Mouse (Mus musculus): ENCODE measurements around the gene Hs2st1.

The Hs2st1 gene

DNA sequence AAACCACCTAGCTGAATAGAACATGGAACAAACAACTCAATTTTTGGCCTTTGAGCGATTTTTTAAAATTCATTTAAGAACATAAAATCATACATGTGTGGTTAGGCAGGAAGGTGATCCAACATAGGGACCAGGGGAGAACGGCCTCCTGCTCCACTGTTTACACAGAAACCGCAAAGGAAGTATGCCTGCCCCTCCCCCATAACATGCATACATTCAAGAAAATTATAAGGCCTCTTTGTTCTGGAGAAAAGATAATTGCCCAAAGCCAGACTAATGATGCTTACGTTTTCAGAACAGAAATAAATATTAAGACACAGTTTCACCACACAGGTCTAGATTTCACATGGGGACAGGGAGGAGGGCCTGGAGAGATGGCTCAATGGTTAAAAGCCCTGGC is 18.6 kb downstream of the Hs2st1 start:
- DNase-seq (ENCODE audit: low spot score), result no peak

DNA sequence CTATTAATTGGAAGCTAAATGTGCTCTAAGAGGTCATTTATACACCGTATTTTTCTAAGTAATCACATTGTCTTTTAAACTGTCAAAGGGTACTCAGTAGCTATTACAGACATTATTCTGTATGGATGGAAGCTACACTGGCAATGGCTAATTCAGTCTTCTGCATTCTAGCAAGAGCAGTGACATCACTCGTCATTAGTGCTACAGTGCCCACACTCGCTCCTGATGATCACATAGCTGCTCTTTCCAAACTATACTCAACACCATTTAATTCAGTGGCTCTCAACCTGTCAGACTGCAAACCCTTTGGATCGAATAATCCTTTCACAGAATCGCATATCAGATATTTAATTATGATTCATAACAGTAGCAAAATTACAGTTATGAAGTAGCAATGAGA is 19.3 kb downstream of the Hs2st1 start:
- no peak for DNase-seq (ENCODE audit: low spot score)

DNA sequence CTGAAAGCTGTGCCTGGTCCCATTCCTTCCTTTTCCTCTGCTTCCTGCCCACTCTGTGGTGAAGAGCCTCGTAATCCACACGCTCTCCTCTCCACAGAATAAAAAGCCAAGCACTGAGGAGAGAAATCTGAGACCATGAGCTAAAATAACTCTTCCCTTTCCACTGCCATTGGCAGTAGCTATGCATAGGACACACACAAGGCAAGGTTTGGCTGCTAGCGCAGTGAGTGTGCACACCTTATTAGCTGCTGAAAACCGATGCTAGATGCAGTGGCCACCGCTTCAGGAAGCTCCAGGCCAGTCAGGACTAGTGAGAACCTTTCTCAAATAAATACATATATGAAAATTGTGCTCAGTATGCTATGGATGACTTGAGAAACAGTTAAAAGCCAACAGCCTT is 19.9 kb downstream of the Hs2st1 start:
- DNase-seq (ENCODE audit: low spot score), result no peak

DNA sequence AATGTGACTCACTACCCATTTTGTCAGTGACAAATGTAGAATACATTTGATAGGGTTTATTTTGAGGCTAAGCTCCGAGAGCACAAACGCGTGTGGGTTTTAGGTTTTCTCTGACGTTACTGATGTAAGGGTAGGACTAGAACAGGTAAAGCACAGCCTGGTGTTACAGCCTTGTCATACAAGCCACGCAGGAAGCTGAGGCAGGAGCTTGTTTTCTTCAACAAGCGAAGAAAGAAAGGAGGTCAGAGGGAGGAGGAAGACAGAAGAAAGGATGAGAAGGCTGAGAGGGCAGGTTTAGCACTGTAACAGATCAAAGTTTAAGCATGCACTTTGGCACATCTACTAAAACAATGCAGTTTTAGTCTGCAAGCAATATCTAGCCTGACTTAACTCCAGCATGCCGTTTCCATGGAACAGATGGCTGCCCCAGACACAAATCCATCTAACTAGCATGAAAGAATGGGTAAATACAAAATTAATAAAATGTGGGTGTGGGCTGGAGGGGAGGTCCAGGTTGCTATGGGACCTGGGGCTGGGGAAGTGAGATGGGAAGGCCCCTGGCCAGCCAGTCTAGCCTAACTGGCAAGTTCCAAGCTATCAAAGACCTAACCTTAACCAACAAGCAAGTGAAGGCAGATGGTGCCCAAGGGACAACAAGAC is 21.7 kb downstream of the Hs2st1 start:
- peak; percentile 48 for DNase-seq (ENCODE audit: low spot score)

DNA sequence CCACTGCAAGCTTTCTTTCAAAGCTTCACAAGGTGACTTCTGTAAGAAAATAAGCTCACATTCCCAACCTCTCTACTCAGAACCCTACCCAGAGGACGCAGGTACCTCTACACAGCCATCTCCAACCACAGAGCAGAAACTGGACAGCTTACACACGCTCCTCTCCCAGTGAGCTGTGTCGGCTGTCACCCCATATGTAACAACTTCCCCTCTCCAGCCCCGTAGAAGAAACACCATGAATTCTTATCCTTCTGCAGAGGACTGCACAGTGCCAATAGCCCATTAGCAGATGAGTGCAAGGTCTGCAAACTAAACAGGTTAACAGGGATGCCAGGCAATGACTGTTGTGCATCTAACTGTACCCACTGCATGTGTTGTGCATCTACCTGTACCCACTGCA is 23.5 kb downstream of the Hs2st1 start:
- DNase-seq (ENCODE audit: low spot score), result no peak

DNA sequence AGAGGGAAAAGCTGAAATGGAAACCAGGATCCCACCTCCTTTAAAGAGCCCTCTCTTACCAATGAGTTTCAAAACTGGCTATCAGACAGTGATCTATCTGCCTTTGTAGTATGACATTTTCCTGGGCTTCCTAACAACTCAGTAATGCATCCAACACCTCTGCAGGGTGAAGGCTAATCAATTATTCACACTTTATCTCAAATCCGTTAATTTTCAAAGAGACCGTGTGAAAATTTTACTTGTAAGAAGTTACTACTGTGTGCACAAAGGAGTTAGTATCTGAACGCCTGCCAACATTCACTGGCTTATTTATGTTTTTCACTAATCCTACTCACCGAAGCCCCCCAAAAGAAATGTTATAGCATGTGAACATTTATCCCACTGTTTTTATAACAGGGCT is 24.1 kb downstream of the Hs2st1 start:
- DNase-seq (ENCODE audit: low spot score), result no peak

DNA sequence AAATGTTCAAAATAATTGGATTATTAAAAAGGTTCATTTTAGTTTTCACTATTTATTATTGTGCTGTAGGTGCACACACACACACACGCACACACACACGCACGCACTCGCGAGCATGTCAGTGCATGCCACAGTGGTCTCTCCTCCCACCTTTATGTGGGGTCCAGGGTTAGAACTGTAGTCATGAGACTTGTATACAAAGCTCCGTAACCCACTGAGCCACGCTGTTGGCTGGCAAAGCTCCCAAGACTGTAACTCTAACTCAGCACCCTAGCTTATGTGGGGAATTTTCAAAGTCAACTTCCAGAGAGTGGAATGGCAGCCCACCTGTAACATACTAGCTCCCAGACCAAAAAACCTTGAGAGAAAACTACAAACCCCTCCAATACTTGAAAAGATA is 24.8 kb downstream of the Hs2st1 start:
- DNase-seq (ENCODE audit: low spot score), result no peak

DNA sequence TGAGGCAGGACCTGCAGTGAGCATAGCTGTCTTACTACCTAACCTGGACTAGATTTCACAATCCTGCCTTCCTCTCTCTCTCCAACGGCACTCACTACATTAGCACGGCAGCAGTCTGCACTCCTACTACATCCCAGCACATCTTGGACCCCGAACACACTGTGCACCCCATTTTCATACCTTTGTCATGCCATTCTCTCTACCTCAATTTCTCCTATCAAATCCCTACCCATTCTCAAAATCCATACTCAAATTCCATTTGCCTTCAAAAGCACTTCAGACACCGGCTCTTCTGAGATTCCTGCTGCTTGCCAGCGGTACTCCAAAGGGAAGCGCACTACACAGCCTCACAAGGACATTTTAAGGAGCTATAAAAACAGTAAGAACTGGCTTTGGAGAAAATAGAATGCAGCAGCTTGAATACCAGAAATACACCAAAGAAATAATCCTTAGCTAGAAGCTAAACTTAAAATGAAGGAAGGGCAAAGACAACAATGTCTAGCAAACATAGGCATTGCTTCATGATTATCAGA is 28.0 kb downstream of the Hs2st1 start:
- no peak for DNase-seq (ENCODE audit: low spot score)

DNA sequence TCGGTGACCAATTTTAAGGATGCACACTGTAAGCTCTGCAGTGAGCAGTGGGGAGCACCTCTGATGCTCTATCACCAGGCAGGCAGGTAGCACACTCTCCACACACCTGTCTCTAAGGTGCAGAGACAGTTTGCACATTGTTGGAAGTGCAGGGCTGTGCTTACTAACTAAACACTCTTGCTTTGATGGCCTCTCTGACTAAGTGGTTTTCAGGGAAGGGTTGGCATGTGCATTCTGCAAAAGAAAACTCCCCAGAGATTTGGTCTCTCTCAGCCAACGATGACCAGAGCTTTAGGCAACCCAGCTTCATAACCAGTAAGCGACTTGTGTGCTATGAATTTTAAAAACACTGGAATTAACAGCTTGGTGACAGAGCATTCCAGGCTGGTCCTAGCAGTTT is 29.2 kb downstream of the Hs2st1 start:
- no peak for DNase-seq (ENCODE audit: low spot score)

DNA sequence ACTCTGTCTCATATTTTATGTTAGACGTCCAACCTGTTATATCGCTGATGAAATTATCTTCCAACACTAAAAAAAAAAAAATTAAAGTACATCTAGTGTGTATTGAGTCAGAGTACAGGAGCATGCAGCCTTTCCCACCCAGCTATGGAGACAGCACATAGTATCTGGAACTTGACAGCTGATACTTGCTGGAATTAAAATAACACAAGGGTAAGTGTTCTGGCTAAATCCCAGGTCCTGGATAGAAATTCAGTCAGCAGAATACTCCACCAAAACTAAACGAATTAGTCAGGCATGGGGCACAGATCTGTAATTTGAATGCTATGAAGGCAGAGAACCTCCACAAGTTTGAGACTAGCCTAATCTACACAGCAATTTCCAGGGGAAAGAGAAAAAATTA is 30.9 kb downstream of the Hs2st1 start:
- DNase-seq (ENCODE audit: low spot score), result no peak

DNA sequence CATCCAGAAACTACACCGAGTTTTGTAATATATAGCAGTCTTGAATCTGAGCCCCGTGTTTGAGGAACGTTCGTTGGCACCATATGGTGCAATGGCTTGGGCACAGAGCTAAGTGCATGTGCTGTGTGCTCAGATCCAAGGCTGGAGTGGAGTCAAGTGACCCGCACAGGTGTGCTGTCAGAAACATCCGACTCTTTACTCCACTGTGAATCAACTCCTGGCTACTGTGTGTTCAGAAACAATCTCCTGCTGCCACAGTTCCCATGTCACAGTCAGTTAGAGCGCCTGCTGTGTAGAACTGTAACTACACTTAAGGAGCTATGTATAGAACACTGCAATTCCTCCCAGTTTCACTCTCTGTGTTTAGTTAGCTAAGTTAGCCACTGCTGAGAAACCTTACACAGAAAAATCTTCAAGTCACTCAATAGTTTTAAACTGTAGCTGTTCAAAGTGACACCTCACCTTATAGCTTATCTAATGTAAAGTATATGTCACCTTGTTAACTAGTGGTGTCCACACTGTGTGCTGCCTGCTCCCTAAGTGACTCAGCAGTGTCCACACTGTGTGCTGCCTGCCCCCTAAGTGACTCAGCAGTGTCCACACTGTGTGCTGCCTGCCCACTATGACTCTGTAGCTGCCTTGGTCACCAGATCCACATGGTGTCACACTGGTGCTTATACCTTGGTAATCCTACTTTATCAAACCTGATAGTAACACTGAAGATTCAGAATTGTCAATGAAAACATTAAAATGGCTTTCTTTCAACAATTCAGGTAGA is 32.7 kb downstream of the Hs2st1 start:
- DNase-seq (ENCODE audit: low spot score), result no peak

DNA sequence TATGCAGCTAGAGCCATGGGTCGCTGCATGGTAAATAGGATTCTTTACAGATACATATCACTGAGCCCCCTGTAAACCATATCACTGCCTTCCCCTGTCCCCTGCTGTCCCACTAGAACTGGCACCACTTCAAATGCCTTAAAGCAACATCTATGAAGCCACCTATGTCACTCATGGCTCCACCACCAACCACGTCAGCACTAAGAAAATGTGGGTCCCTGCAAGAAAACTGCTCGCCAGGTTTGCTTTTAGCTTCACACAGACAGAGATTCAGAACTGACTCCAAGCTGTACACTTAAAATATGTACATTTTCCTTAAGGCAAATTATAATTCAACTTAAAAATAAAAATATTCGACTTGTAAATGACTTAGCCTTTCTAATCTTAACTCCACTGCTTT is 34.9 kb downstream of the Hs2st1 start:
- no peak for DNase-seq (ENCODE audit: low spot score)

DNA sequence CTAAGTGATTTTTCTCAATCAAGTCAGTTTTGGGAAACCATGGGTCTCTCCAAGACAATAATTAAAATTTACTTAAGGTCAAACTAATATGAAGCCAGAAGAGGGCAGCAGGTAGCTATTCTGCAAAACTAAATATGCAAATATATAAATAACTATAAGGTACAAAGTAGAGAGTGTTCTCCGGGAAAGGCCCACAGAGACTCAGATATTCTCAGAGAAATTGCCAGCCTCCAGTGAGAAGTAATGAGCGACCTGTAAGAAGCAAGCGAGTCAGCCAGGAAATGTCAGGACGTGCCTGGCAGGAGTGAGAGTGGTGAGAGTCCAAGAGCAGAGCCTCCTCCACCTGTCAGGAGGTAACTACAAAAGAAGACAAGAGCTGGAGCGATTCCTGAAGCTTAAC is 39.0 kb downstream of the Hs2st1 start:
- no peak for DNase-seq (ENCODE audit: low spot score)

DNA sequence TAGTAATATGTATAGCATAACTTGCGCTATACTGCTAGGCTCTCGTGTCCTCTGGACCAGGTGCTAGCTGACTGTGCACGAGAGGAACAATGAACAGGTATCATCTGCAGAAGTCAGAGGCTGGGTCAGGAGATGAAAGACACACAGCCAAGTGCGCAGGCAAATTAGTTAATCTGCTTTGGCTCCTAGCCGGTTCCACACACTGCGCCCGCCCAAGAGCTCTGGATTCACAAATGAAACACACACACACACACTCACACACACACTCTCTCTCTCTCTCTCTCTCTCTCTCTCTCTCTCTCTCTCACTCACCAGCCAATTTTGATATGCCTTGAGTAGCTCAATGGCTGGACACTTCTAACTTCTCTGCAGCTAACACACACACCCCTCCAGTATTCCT is 42.1 kb downstream of the Hs2st1 start:
- DNase-seq (ENCODE audit: low spot score), result no peak

DNA sequence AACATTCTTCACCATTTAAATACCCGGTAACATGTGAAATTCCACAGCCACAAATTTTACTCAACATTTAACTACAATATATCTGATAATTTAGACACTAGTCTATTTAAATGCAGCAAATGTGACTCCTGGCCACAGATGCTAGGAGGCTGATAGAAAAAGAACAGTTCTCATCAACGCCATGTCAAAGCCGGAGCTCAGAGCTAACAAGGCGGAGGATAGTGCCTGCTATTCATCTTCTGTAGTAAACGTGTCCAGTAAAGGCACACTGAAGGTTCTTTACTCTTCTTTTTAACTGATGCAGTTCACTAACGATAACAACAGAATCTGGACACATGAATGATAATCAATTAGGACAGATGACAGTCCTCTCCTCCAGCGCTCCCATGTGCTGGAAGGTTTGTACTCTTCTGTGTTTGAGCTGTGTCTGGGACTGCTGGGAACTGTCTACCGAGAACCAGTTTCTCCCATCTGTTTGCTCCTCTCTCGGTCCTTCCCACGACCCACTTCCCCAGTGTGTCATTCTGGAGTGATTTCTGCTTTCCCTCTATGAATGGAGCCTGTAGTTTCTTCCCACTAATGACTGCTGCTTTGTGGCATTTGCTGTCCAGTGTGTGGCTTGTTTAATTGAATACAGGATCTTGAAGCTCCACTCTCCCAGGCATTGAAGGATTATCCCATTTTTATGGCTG is 50.3 kb downstream of the Hs2st1 start:
- no peak for DNase-seq (ENCODE audit: low spot score)

DNA sequence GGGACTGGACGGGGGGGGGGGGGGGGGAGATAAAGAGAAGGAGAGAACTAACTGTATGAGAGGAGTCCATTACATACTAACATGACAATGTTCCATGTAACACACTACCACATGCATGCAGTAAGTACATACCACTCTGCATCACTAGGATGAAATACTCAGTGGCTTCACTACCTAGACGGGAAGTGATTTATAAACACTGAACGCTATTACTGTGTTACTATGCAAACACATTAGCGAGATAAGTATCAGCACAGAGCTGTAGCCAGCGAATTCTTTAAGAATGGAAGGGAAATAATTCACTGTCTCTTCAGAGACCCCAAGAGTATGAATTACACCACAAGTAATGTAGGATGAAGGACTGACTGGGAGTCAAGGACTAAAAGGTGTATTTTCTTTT is 51.1 kb downstream of the Hs2st1 start:
- no peak for DNase-seq (ENCODE audit: low spot score)

DNA sequence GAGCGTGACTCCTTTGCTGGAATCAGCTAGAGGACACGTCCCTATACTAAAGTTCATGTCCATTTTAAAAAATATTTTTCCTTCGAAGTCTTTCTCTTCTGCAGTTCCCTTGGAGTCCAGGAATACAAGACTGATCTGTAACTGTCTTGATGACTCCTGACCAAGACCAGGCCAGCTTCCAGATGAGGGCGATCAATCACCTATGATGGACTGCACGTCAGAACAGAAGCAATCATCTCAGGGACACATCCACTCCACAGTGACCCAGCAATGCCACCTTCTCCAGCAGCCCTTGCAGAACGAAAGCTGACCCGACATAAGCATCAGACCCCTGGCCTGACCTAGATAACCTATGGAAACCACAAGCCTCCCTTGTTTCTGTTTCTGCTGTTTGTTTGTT is 54.7 kb downstream of the Hs2st1 start:
- no peak for DNase-seq (ENCODE audit: low spot score)

DNA sequence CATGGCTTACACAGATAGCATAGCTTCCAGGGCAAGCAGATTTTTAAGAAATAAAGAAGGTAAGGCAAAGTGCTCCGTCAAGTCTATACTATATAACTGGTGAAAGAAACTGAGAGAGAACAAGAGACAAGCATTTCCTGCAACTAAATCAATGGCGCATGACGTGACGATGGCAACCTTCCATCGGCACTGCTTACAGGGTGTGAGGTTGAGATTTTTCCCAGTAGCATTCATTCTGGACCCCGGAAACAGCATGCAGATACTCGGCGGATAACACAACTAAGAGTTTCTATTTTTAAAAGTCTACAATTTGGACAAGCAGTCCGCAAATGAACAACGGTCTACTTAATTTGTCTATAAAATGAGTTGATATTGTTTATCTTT is 55.9 kb downstream of the Hs2st1 start:
- no peak for DNase-seq (ENCODE audit: low spot score)

DNA sequence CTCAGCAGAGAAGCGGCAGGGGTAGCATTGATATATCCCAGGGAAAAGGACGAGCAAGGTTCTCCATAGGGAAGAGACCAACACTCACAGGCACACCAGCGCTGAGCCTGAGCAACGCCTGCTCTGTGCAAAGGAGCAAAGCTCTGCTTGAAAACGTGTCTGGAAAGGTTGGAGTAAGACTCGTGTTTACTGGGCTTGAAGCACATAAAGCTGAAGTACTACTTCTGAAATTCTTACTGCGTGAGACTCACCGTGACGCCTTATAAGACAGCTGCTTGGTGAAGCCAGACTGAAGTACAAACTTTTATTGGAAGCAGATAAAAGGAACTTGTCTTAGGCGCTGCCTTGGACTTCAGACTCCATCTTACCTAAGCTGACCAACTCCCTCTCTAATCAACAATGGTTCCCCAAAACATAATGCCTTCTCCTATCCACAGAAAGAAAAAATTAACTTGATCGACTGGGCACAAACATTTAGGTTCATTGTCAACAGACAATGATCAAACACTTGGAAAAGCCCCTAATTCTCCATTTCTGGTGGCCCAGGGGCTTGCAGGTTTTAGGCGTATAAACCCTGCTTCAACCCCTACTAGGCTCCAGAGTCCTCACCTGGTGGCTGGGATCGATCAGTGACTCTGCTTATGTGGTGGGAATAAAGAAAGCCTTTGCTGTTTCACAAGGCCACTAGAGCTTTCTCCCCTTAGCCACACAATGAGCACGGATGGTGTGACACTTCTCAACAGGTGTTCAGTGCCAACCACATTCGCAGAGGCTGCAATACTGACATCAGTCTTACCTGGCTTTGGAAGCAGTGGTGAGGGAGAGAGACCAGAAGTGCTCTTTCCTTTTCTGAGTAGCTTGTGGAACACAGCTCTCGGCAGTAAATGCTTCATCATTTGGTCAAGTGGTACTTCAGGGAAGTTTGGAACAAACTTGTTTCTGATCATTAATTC is 56.5 kb downstream of the Hs2st1 start:
- DNase-seq (ENCODE audit: low spot score), result no peak

DNA sequence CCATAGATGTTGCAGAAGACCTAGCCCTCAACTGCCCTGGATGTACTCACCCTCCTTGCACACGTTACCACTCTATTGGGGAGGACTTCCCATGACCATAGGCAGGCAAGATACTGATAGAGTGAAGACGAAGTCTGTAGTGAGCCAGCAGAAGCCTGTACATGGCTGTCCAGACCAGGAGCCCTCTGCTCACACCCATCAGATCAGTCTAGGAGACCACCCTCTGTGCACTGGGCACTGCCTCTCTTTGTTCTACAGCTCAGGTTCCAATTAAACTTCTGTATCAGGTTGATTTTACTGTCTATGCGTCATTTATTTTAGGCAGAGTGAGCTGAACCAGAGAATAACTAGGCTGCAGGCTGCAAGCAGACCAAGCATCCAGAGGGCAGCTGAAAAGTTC is 59.3 kb downstream of the Hs2st1 start:
- DNase-seq (ENCODE audit: low spot score), result no peak

DNA sequence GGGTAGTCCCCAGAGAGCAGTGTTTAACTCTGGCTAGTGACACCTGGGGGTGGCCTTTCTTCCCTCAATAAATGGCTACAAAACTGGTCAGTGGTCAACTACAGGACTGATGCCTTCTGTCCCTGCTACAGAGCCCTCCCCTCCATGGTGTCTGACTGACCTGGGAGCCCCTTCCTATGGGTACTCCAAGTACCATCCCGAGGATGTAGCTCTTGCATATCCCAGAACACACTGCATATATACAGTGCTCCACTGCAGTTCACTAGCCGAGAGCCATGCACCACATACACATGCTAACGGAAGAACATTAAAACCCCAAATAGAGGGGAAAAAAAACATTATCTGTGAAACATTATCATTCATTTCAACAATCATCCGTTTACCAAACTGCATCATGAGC is 61.6 kb downstream of the Hs2st1 start:
- DNase-seq (ENCODE audit: low spot score), result no peak

DNA sequence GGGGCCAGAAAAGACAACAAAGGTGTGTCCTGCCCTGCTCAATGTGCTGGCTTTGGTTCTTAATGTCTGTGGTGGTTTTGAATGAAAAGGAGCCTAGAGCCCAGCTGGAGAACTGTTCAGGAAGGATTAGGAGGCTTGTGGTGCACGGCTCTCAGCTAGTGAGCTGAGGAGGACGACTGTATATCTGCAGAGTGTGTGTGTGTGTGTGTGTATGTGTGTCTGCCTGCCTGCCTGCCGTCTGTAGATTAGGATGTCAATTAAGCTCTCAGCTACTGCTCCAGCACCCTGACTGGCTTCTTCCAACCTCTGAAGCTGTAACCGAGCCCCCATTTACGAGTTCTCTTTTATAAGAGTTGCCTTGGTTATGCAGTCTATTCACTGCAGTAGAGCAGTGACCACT is 62.1 kb downstream of the Hs2st1 start:
- no peak for DNase-seq (ENCODE audit: low spot score)

Measured in layer of hippocampus, adult 11-12 months (tissue).